Comparison of ENCODE assay signal across 25 mouse cellular contexts in the genomic region with DNA sequence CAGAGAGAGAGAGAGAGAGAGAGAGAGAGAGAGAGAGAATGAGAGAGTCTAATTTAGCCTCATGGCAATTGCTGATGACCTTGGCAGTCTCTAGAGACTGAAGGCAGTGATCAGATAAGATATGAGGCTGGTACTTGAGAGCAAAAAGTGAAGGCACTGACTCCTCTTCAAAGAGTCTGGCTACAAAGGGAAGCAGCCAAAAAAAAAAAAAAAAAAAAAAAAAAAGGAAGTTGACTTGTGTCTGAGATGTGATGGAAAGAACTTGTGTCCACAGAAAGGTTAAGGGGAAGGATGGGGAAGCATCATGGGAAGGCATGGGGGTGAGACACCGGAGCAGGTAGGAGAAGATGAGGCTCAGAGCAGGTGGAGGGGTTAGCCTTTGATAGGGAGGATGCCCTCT.
"Had no signal": no experiment of that assay in that cellular context is flagged by ENCODE, and none has a peak within 500 bp of the region (broad histone marks: within the 10 kb centered on the region; RNA-seq: fewer than 3 reads in every experiment).

No protein-coding gene starts in this region.

- H3K9me3 ChIP-seq: heart, embryonic 10.5 days; heart, embryonic 13.5 days; heart, embryonic 15.5 days; hindbrain, embryonic 13.5 days; hindbrain, embryonic 15.5 days; kidney, embryonic 15.5 days; limb, embryonic 13.5 days; limb, embryonic 15.5 days; liver, embryonic 12.5 days had no signal

- H3K4me3 ChIP-seq: heart, embryonic 10.5 days; heart, embryonic 13.5 days; heart, embryonic 15.5 days; hindbrain, embryonic 13.5 days; hindbrain, embryonic 15.5 days; kidney, embryonic 15.5 days; limb, embryonic 13.5 days; limb, embryonic 15.5 days; liver, embryonic 12.5 days had no signal

- H3K9ac ChIP-seq: heart, embryonic 13.5 days; heart, embryonic 15.5 days; hindbrain, embryonic 13.5 days; hindbrain, embryonic 15.5 days; kidney, embryonic 15.5 days; limb, embryonic 13.5 days; limb, embryonic 15.5 days; liver, embryonic 12.5 days had no signal

- H3K36me3 ChIP-seq: heart, embryonic 10.5 days; heart, embryonic 13.5 days; heart, embryonic 15.5 days; hindbrain, embryonic 13.5 days; hindbrain, embryonic 15.5 days; kidney, embryonic 15.5 days; limb, embryonic 13.5 days; limb, embryonic 15.5 days; liver, embryonic 12.5 days had no signal

- H3K27me3 ChIP-seq: heart, embryonic 15.5 days; hindbrain, embryonic 13.5 days; hindbrain, embryonic 15.5 days; kidney, embryonic 15.5 days; limb, embryonic 13.5 days; limb, embryonic 15.5 days; liver, embryonic 12.5 days had no signal

- H3K4me2 ChIP-seq: heart, embryonic 13.5 days; heart, embryonic 15.5 days; hindbrain, embryonic 13.5 days; hindbrain, embryonic 15.5 days; kidney, embryonic 15.5 days; limb, embryonic 13.5 days; limb, embryonic 15.5 days; liver, embryonic 12.5 days had no signal

- ATAC-seq: hindbrain, postnatal 0 days; intestine, embryonic 16.5 days; liver, embryonic 12.5 days had no signal

- H3K4me1 ChIP-seq: heart, embryonic 10.5 days; heart, embryonic 13.5 days; heart, embryonic 15.5 days; hindbrain, embryonic 13.5 days; hindbrain, embryonic 15.5 days; kidney, embryonic 15.5 days; limb, embryonic 13.5 days; limb, embryonic 15.5 days; liver, embryonic 12.5 days had no signal

- H3K27ac ChIP-seq: heart, embryonic 10.5 days; heart, embryonic 13.5 days; heart, embryonic 15.5 days; hindbrain, embryonic 13.5 days; hindbrain, embryonic 15.5 days; hindbrain, postnatal 0 days; kidney, embryonic 15.5 days; kidney, postnatal 0 days; limb, embryonic 13.5 days; limb, embryonic 15.5 days; liver, embryonic 12.5 days had no signal

- DNase-seq: gastrocnemius, postnatal 14 days; gastrocnemius, postnatal 36 days; heart, adult 18-20 months; heart, postnatal 14 days; heart, postnatal 36 days; kidney, adult 11 months; kidney, adult 2 months; kidney, adult 9 months; kidney, postnatal 14 days; kidney, postnatal 36 days; layer of hippocampus, adult 9-11 months; layer of hippocampus, postnatal 36 days; left cerebral cortex, postnatal 4 days had no signal
